Mouse (Mus musculus) heart, embryonic 13.5 days (tissue): ENCODE results near the gene Astn1. TPM values are rescaled to one million over a fixed set of nuclear protein-coding genes. Genes with fewer than 3 reads are reported as not detected.

Source experiments
- ATAC-seq: fragments of 200-750 bp; cut with Nextera tagmentation; 2 replicates; pipeline ENCODE4 v1.8.0; 2017; ENCODE audit warnings: moderate TSS enrichment; ENCODE audit not compliant: insufficient number of reproducible peaks, low FRiP score, low TSS enrichment; ENCODE audit errors: extremely low read depth
- H3K27ac ChIP-seq: fragments of 300-500 bp; sonication (generic); replicated peaks from 2 replicates; pipeline ENCODE4 v1.5.1; 2015; ENCODE audit warnings: moderate library complexity, mild to moderate bottlenecking, inconsistent platforms
- H3K27me3 ChIP-seq: fragments of 300-500 bp; sonication (generic); replicated peaks from 2 replicates; pipeline ENCODE4 v1.6.1; 2015; ENCODE audit warnings: mild to moderate bottlenecking, inconsistent platforms
- H3K36me3 ChIP-seq: fragments of 300-500 bp; sonication (generic); 2 replicates; pipeline ENCODE4 v1.6.1; 2015; ENCODE audit warnings: mild to moderate bottlenecking, inconsistent platforms
- H3K4me1 ChIP-seq: fragments of 300-500 bp; sonication (generic); 2 replicates; pipeline ENCODE4 v1.6.1; 2015; ENCODE audit warnings: inconsistent platforms
- H3K4me2 ChIP-seq: fragments of 300-500 bp; sonication (generic); 2 replicates; pipeline ENCODE4 v1.6.1; 2015; ENCODE audit warnings: inconsistent platforms, mild to moderate bottlenecking, moderate library complexity
- H3K4me3 ChIP-seq: fragments of 300-500 bp; sonication (generic); 2 replicates; pipeline ENCODE4 v1.5.1; 2015; ENCODE audit warnings: moderate library complexity, mild to moderate bottlenecking, inconsistent platforms
- H3K9ac ChIP-seq: fragments of 300-500 bp; sonication (generic); 2 replicates; pipeline ENCODE4 v1.6.1; 2015; ENCODE audit warnings: inconsistent platforms, mild to moderate bottlenecking, moderate library complexity
- H3K9me3 ChIP-seq: fragments of 300-500 bp; sonication (generic); 2 replicates; pipeline ENCODE4 v1.6.1; 2016; ENCODE audit warnings: inconsistent platforms
- WGBS: fragments of 180-500 bp; shearing (Covaris S2); methylation state at CpG from one replicate; pipeline ENCODE4 v1.1.7; 2015; ENCODE audit warnings: mixed read lengths; 5-methylcytosine and 5-hydroxymethylcytosine counted together
- polyA plus RNA-seq: library from polyadenylated mRNA; unstranded; fragments of >200 nt; fragmentation: Nextera tagmentation; extraction: Ambion mirVana; gene quantifications from 2 replicates; pipeline ENCODE4 v1.2.1, GENCODE M21; 2015

Gene Astn1
- polyA plus RNA-seq, 1 experiment from 2014 or later: 1.3 TPM

DNA sequence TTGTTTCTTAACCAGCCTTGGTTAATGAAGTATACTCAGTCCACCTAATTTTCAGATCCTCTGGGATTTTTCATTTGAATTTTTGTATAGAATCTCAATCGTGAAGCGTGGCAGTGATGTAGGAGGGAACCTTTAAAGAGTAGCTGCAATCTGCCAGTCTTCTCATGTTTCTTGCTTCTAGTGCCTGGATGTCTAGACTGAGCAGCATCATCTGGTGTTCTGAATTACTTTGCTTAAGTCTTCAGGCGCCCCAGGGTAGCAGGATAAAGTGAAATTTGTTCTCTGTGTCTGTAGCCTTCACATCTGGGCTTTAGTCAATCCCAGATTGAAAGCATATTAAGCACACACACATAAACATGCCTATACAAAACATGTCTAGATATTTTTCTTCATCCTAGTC is 21.1 kb downstream of the Astn1 start:
- 79% methylated on average over 3 of the region's 3 CpGs for WGBS
- Histone ChIP-seq H3K36me3 (no peaks in the 10 kb centered on the region), H3K27ac (no peak overlapping the region), H3K9me3 (no peaks in the 10 kb centered on the region), H3K4me2 (no peak overlapping the region), H3K27me3 (no peaks in the 10 kb centered on the region), H3K4me1 (no peaks in the 10 kb centered on the region), H3K9ac (no peak overlapping the region), H3K4me3 (no peak overlapping the region)
- ATAC-seq: no peak

DNA sequence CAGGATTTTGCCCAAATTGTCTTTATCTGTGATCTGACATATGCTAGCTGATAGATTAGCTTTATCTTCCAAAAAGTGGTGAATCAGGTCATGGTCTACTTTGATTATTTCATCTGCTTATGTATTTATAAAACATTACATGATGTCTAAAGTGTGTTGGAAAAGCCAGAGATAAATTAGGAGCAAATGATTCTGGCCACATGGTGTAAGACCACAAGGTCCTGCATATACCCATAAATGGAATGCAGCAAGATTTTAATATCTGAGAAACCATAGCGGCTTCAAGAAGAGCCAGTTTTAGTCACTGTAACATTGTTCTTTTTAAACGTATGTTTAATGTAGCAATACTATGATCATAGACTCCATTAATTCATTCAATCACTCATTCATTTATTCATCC is 23.2 kb downstream of the Astn1 start:
- no peaks in the 10 kb centered on the region for H3K36me3 ChIP-seq
- 78% methylated on average over 2 of the region's 2 CpGs for WGBS
- H3K4me2 ChIP-seq: no peak overlapping the region
- no peaks in the 10 kb centered on the region for H3K9me3 ChIP-seq
- no peaks in the 10 kb centered on the region for H3K27me3 ChIP-seq
- H3K9ac ChIP-seq: no peak overlapping the region
- H3K4me3 ChIP-seq: no peak overlapping the region
- no peaks in the 10 kb centered on the region for H3K4me1 ChIP-seq
- ATAC-seq: no peak
- H3K27ac ChIP-seq: no peak overlapping the region

DNA sequence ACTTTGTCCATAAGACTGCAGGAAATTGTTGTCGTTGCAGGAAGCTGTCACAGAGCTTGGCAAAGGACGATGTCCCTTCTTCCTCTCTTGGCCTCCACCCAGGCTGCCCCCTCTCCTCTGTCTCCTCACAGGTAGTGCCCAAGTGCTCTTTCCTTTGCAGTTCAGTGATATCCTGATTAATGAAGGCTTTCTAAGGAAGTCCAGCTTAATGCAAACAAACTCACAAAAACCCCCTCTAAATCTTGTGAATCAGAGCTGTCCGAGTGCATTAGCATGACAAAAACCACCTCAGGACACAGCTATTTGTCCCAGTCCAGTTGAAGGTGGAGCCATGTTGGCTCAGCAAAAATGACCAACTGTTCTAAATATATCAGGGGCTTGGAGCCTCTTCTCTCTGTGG is 24.7 kb downstream of the Astn1 start:
- ATAC-seq: no peak
- WGBS: 38% methylated on average over 3 of the region's 3 CpGs

DNA sequence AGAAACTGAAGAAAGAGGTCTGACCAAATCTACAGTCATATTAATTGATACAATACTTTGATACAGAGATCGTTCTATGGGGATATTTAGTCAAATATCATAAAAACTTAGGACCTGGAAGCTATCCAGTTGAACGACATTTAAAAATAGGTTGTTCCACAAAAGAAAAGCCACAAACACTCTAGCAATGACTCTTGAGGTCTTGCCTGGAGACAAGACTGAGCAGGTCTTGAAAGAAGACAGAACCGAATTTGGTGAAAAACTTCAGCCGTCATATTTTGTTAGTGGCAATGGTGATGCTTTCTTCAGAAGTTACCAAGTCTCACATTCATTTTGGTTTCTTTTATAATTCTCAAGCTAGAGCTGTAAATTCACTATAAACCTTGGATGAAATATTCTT is 26.9 kb downstream of the Astn1 start:
- Histone ChIP-seq H3K4me1 (no peaks in the 10 kb centered on the region), H3K4me3 (no peak overlapping the region), H3K36me3 (no peaks in the 10 kb centered on the region), H3K27ac (no peak overlapping the region), H3K27me3 (no peaks in the 10 kb centered on the region), H3K9ac (no peak overlapping the region), H3K9me3 (no peaks in the 10 kb centered on the region), H3K4me2 (no peak overlapping the region)
- WGBS: 81% methylated on average over 4 of the region's 4 CpGs
- ATAC-seq: no peak

More for the DNA sequence above, 24.7 kb downstream of the Astn1 start:
- H3K27me3 ChIP-seq: no peaks in the 10 kb centered on the region
- H3K4me3 ChIP-seq: no peak overlapping the region
- H3K4me1 ChIP-seq: no peaks in the 10 kb centered on the region
- H3K36me3 ChIP-seq: no peaks in the 10 kb centered on the region
- no peaks in the 10 kb centered on the region for H3K9me3 ChIP-seq
- no peak overlapping the region for H3K4me2 ChIP-seq
- H3K27ac ChIP-seq: no peak overlapping the region
- H3K9ac ChIP-seq: no peak overlapping the region

DNA sequence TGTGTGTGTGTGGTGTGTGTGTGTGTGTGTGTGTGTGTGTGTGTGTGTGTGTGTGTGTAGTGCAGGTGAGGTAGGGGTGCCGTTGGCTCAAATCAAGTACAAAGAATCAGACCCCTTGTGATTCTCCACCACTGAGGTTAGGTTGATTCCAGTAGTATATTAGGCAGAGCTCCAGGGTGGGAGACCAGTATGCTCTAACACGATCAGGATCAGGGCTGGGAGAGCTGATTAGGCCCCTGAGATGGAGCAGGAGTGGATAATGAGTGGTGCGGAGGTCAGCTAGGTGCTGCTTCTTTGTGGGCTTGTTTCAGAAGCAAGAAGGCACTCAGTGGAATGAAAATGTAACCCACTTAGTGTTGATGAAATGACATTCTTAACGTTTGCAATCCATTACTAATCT is 28.6 kb downstream of the Astn1 start:
- no peak overlapping the region for H3K27ac ChIP-seq

DNA sequence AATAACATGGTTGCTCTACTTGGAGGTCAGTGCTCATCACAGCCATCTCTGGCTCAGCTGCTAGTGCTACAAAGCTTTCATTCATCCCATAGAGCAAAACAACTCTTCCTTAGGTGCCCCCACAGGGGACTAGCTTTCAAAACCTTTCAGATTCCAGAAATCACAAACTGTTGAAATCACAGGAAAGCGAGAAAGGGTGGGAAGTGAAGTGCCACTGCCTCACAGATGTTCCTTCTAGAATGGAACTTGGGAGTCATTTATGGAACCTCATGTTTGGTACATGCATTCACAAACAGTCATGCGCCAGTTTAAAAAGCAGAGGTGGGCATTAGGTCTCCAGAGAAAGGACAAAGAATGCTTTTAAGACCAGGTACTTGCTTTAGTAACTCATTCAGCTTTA is 35.0 kb downstream of the Astn1 start:
- no peak overlapping the region for H3K9ac ChIP-seq
- WGBS: 72% methylated on average over 2 of the region's 2 CpGs
- H3K36me3 ChIP-seq: no peaks in the 10 kb centered on the region
- no peak overlapping the region for H3K4me3 ChIP-seq
- H3K4me2 ChIP-seq: no peak overlapping the region
- ATAC-seq: no peak
- H3K4me1 ChIP-seq: no peaks in the 10 kb centered on the region
- H3K27ac ChIP-seq: no peak overlapping the region
- H3K9me3 ChIP-seq: no peaks in the 10 kb centered on the region
- no peaks in the 10 kb centered on the region for H3K27me3 ChIP-seq

More for the DNA sequence above, 28.6 kb downstream of the Astn1 start:
- no peak overlapping the region for H3K9ac ChIP-seq
- no peaks in the 10 kb centered on the region for H3K36me3 ChIP-seq
- no peak overlapping the region for H3K4me2 ChIP-seq
- no peaks in the 10 kb centered on the region for H3K4me1 ChIP-seq
- 64% methylated on average over 4 of the region's 4 CpGs for WGBS
- no peak overlapping the region for H3K4me3 ChIP-seq
- no peak for ATAC-seq
- H3K9me3 ChIP-seq: no peaks in the 10 kb centered on the region
- H3K27me3 ChIP-seq: no peaks in the 10 kb centered on the region

DNA sequence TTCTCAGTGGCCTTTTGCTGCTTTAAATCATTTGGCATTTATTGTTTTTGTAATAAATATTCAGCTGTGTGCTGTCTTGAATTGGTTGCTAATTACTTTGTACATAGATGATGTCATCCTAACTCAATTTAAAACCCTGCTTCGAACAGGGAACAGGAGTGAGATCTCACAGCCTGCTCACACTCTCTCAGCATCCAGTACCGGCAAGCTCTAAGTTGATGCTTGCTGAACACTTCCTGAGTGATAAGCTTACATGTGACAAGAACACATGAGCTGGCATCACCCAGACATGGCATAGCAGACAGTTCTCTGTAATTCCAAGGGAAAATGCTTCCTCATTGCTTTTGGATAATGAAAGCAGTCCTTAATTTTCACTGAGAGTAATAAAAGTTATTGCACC is 38.8 kb downstream of the Astn1 start:
- no peak overlapping the region for H3K9ac ChIP-seq
- 44% methylated on average over 2 of the region's 2 CpGs for WGBS
- no peak overlapping the region for H3K27ac ChIP-seq
- no peak for ATAC-seq
- H3K36me3 ChIP-seq: no peaks in the 10 kb centered on the region
- no peaks in the 10 kb centered on the region for H3K9me3 ChIP-seq
- no peaks in the 10 kb centered on the region for H3K27me3 ChIP-seq
- no peak overlapping the region for H3K4me3 ChIP-seq
- no peaks in the 10 kb centered on the region for H3K4me1 ChIP-seq
- no peak overlapping the region for H3K4me2 ChIP-seq

DNA sequence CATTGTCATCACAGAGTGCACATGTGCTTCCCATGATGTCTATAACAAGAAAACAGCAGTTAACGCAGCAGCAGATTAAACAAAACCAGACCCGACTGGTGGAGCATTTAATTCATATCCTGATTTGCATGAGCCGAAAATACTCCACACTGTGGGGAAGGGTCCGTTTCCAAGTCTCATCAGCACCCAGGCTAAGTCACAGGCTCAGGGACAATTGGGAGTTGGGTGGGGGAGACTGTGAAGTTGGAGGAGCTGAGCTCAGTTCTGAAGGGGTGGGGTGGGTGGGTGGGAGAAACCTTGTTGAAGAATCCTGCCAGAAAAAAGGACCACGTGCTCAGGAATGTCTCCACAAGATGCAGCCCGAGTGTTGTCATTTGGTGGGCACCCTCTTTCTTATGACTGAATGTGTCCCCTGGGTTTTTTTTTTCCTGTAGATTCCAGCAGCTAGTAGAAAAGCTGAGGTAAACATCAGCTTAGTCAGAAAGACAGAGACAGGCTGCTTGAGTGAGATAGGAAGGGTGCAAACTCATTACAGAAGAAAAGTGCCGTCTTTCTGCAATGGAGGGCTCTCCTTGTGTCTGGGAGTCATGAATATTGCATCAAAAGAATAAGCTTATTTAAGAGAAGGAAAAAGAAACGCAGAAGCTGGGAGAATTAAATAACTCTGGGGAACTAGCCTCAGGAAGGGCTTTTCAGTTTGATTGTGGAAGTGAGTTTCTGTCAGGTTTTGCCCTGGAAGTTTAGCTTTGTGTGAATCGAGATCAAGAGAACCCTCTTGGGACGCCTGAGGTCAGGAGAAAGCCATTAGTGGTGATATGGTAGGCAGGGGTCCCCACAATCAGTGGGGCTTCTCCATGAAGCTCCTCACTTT is 44.1 kb downstream of the Astn1 start:
- ATAC-seq: no peak
- H3K4me1 ChIP-seq: no peaks in the 10 kb centered on the region
- no peaks in the 10 kb centered on the region for H3K9me3 ChIP-seq
- no peaks in the 10 kb centered on the region for H3K36me3 ChIP-seq
- H3K9ac ChIP-seq: no peak overlapping the region
- no peak overlapping the region for H3K4me2 ChIP-seq
- H3K27me3 ChIP-seq: no peaks in the 10 kb centered on the region
- 57% methylated on average over 10 of the region's 10 CpGs for WGBS
- no peak overlapping the region for H3K4me3 ChIP-seq
- H3K27ac ChIP-seq: no peak overlapping the region

DNA sequence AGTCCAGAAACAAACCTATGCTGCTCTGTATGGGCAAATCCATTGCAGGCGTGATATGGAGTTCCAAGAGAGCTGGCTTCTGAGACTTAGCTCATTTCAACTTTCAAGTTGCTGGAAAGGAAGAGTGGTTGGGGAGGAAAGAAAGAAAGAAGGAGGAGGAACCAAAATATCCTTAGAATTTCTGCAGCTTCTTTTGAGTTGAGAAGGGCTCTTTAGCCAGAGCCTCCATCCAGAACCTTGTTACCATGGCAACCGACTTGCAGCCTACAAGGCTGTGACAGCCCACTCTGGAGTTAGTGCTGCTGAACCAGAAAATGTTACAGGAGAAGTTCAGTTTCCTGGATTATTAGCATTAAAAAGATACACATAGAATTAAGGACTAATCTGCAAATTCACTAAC is 46.1 kb downstream of the Astn1 start:
- no peak overlapping the region for H3K4me3 ChIP-seq
- no peak overlapping the region for H3K4me2 ChIP-seq
- no peaks in the 10 kb centered on the region for H3K36me3 ChIP-seq
- H3K4me1 ChIP-seq: no peaks in the 10 kb centered on the region
- H3K27me3 ChIP-seq: no peaks in the 10 kb centered on the region
- no peak overlapping the region for H3K9ac ChIP-seq
- WGBS: 76% methylated on average over 2 of the region's 2 CpGs
- H3K9me3 ChIP-seq: no peaks in the 10 kb centered on the region
- no peak for ATAC-seq
- H3K27ac ChIP-seq: no peak overlapping the region

DNA sequence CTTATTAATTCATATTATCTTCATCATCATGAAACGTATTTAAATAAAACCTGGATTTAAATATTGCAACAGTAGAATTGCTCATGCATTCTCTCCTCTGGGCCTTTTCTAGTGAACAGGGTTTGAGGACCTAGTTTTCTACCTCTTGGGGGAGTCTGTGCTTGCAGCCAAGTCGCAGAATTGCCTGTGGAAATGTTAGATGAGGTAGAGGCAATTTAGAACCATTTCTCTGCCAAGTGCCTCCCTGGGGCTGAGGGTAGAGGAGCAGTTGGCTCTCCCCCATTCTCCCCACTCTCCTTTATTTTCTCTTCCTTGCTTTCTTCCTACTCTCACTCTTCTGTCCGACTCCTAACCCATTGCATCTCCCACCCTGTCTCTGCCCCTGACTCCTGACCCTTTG is 49.1 kb downstream of the Astn1 start:
- Histone ChIP-seq H3K9ac (no peak overlapping the region), H3K9me3 (no peaks in the 10 kb centered on the region), H3K27me3 (no peaks in the 10 kb centered on the region), H3K4me2 (no peak overlapping the region), H3K36me3 (no peaks in the 10 kb centered on the region), H3K27ac (no peak overlapping the region), H3K4me3 (no peak overlapping the region), H3K4me1 (no peaks in the 10 kb centered on the region)
- 68% methylated on average over 3 of the region's 3 CpGs for WGBS
- no peak for ATAC-seq

DNA sequence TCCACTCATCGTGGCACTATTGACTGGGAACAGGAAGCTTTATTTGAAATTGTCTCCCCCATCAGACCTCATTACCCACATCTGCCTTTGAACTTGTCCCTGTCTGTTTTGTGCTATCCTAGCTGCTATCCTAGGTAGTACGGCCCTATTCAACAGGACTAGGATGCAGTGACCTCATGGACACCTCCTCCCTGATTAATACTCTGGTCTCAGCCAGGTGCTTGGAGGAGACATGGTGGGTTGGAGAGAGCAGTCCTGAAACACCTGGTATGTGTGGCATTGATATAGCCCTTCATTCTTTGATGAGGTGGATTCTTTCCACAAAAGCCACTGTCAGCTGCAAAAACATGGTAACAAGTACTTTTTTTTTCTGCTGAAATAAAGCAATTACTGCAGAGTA is 52.1 kb downstream of the Astn1 start:
- WGBS: 79% methylated on average over 2 of the region's 2 CpGs
- Histone ChIP-seq H3K27me3 (no peaks in the 10 kb centered on the region), H3K4me1 (no peaks in the 10 kb centered on the region), H3K9me3 (no peaks in the 10 kb centered on the region), H3K27ac (no peak overlapping the region), H3K4me2 (no peak overlapping the region), H3K9ac (no peak overlapping the region), H3K4me3 (no peak overlapping the region), H3K36me3 (no peaks in the 10 kb centered on the region)
- no peak for ATAC-seq

DNA sequence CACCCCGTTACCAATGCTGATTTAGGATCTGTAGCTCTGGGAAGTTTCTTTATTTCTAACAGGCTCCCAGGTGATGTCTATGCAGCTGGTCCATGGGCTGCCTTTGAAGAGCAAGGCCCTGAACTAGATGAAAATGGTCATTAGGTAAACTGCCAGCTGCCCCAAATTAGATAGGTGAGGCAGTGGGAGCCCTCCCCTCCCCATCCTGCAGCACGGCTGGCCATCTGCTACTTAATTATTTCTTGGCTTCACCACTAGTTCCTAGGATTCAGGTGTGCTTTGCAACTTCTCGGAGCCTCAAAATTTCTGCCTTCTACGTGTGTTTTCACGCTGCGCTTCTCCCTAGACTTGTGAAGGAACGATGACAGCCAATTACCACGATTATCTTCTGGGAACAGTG is 59.4 kb downstream of the Astn1 start:
- H3K4me3 ChIP-seq: no peak overlapping the region
- whole genome bisulfite sequencing: 74% methylated on average over 8 of the region's 8 CpGs
- no peak overlapping the region for H3K9ac ChIP-seq
- H3K9me3 ChIP-seq: no peaks in the 10 kb centered on the region
- H3K27ac ChIP-seq: no peak overlapping the region
- no peaks in the 10 kb centered on the region for H3K36me3 ChIP-seq
- no peak overlapping the region for H3K4me2 ChIP-seq
- no peak for ATAC-seq
- no peaks in the 10 kb centered on the region for H3K27me3 ChIP-seq
- no peaks in the 10 kb centered on the region for H3K4me1 ChIP-seq
